Mouse (Mus musculus) stomach, postnatal 0 days (tissue): ENCODE results near the gene Tmem108. TPM values are rescaled to one million over a fixed set of nuclear protein-coding genes. Genes with fewer than 3 reads are reported as not detected.

Experiments used
- ATAC-seq: fragments of 200-750 bp; cut with Nextera tagmentation; 2 replicates; pipeline ENCODE4 v1.8.0; 2017; ENCODE audit not compliant: low FRiP score, low TSS enrichment
- DNase-seq: peaks from one replicate; pipeline ENCODE4 v3.0.0-alpha.2; 2016; ENCODE audit warnings: low spot score
- H3K27ac ChIP-seq: fragments of 300-500 bp; sonication (generic); replicated peaks from 2 replicates; pipeline ENCODE4 v1.5.1; 2014; ENCODE audit warnings: mild to moderate bottlenecking, control low read depth
- H3K27me3 ChIP-seq: fragments of 300-500 bp; sonication (generic); 2 replicates; pipeline ENCODE4 v1.6.1; 2014; ENCODE audit warnings: low read length; ENCODE audit not compliant: control insufficient read depth, insufficient read depth
- H3K36me3 ChIP-seq: fragments of 300-500 bp; sonication (generic); 2 replicates; pipeline ENCODE4 v1.6.1; 2014; ENCODE audit warnings: low read length, mixed read lengths; ENCODE audit not compliant: control insufficient read depth, insufficient read depth
- H3K4me1 ChIP-seq: fragments of 300-500 bp; sonication (generic); replicated peaks from 2 replicates; pipeline ENCODE4 v1.6.1; 2014; ENCODE audit warnings: antibody characterized with exemption; ENCODE audit not compliant: control insufficient read depth, insufficient read depth
- H3K4me2 ChIP-seq: fragments of 300-500 bp; sonication (generic); replicated peaks from 2 replicates; pipeline ENCODE4 v1.6.1; 2014; ENCODE audit warnings: low read depth, mild to moderate bottlenecking, control low read depth, moderate library complexity
- H3K4me3 ChIP-seq: fragments of 300-500 bp; sonication (generic); 2 replicates; pipeline ENCODE4 v1.5.1; 2014; ENCODE audit warnings: low read depth, low read length, control low read depth
- H3K9ac ChIP-seq: fragments of 300-500 bp; sonication (generic); 2 replicates; pipeline ENCODE4 v1.6.1; 2014; ENCODE audit warnings: mild to moderate bottlenecking, low read length, control low read depth, mixed read lengths
- H3K9me3 ChIP-seq: fragments of 300-500 bp; sonication (generic); 2 replicates; pipeline ENCODE4 v1.6.1; 2016; ENCODE audit warnings: low read length; ENCODE audit not compliant: control insufficient read depth
- CTCF ChIP-seq: IDR thresholded peaks from 2 replicates; pipeline ENCODE4 v1.5.1; 2016; ENCODE audit warnings: antibody characterized with exemption, low read depth, mild to moderate bottlenecking, moderate library complexity
- EP300 ChIP-seq: optimal IDR thresholded peaks from 2 replicates; pipeline ENCODE3; 2016; ENCODE audit warnings: antibody characterized with exemption
- WGBS: fragments of 180-500 bp; shearing (Covaris S2); extraction: QIAGEN DNeasy Blood & Tissue Kit; methylation state at CpG from one replicate; pipeline ENCODE4 v1.1.7; 2014; 5-methylcytosine and 5-hydroxymethylcytosine counted together
- polyA plus RNA-seq: library from polyadenylated mRNA; unstranded; fragments of >200 nt; fragmentation: Nextera tagmentation; extraction: Ambion mirVana; gene quantifications from 2 replicates; pipeline ENCODE4 v1.2.1, GENCODE M21; 2015

Tmem108 gene
- polyA plus RNA-seq, 1 experiment from 2014 or later, result 4.2 TPM

DNA sequence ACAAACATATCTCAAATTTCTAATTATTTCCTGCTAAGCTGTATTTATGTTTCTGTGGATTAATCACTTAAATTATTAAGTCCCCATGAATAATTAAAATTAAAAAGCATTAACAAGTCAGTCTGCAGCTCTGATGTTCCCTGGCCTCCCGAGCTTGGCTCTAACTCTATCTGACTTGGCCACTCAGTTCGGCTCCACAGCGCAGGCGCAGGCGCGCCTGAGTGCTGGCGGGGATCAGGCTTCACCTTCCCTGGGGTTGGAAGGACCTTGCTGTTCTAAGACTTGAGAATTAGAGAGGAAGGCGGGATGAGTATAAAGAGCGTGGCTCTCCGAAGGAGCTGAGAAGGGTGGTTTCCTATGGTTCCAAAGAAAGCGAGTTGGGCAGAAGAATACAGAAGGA is 41.6 kb downstream of the Tmem108 start:
- no peak for DNase-seq
- WGBS, result 90% methylated on average over 11 of the region's 11 CpGs
- Histone ChIP-seq H3K36me3 (no peaks in the 10 kb centered on the region), H3K4me2 (no peak overlapping the region), H3K9ac (no peak overlapping the region), H3K4me1 (no peaks in the 10 kb centered on the region), H3K4me3 (no peak overlapping the region), H3K27ac (no peak overlapping the region), H3K9me3 (no peaks in the 10 kb centered on the region), H3K27me3 (no peaks in the 10 kb centered on the region)
- no peak for ATAC-seq
- TF ChIP-seq EP300 (no peak), CTCF (no peak)

DNA sequence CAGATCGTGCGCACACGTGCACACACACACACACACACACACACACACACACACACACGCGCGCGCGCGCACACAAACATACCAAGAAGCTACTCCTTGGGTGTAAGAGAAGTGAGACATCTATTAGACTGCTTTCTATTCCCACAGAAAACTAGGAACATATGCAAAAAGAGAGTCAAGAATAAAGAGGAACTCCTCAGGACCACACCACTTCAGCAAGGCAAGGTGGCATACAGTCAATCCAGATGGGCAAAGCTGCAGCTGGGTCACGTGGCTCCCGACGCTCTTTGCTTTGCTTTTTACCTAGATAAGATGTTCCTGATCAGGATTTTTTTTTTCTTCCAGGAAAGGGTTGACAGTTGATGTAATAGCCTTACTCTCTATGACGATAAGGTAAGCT is 45.6 kb downstream of the Tmem108 start:
- DNase-seq (no peak), ATAC-seq (no peak)
- Histone ChIP-seq H3K9me3 (no peaks in the 10 kb centered on the region), H3K4me1 (no peaks in the 10 kb centered on the region), H3K36me3 (no peaks in the 10 kb centered on the region), H3K4me2 (no peak overlapping the region), H3K4me3 (no peak overlapping the region), H3K9ac (no peak overlapping the region), H3K27me3 (no peaks in the 10 kb centered on the region), H3K27ac (no peak overlapping the region)
- 85% methylated on average over 13 of the region's 13 CpGs for WGBS
- TF ChIP-seq EP300 (no peak), CTCF (no peak)

DNA sequence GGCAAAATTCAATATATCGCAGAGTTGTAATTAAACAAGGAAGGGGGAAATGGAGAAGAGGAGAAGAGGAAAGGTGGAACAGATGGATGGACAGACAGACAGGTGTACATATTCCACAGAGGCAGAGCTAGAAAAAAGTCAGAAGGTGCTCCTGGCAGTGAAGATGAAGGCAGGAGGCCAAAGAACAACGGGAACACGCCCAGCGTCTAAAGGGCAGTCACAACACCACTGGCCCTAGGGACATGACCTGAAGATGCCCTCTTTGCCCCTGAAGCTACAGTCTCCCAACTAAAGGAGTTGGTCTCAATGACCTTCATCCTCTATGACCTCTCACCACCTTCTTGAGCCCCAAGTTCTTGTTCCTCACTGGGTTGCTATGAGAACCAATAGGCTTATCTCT is 46.3 kb downstream of the Tmem108 start:
- H3K9ac ChIP-seq, result no peak overlapping the region
- no peaks in the 10 kb centered on the region for H3K9me3 ChIP-seq
- ATAC-seq (no peak), DNase-seq (no peak)
- H3K27ac ChIP-seq, result no peak overlapping the region
- WGBS, result 92% methylated on average over 4 of the region's 4 CpGs
- no peaks in the 10 kb centered on the region for H3K27me3 ChIP-seq
- no peaks in the 10 kb centered on the region for H3K4me1 ChIP-seq
- no peaks in the 10 kb centered on the region for H3K36me3 ChIP-seq
- H3K4me2 ChIP-seq, result no peak overlapping the region
- H3K4me3 ChIP-seq, result no peak overlapping the region
- no peak for TF ChIP-seq EP300
- no peak for TF ChIP-seq CTCF

DNA sequence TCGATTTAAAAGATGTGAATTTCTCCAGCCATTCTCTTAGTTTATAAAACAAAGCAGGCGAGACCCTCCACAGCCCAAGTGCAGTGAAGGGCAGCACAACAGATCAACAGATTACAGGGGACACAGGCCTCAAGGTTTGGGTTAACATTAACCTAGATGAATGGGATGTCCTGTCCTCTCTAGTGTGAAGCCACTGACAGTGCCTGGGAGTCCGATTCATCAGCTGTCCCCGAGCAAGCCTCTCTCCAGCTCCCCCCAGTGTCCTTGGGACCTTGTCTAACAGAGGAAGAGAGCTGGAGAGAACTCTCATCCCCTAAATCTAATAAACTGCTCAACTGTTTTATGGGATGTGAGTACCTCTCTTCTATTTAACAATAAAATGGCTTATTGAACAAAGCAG is 48.4 kb downstream of the Tmem108 start:
- no peaks in the 10 kb centered on the region for H3K4me1 ChIP-seq
- H3K36me3 ChIP-seq, result no peaks in the 10 kb centered on the region
- no peak overlapping the region for H3K4me2 ChIP-seq
- no peaks in the 10 kb centered on the region for H3K9me3 ChIP-seq
- 68% methylated on average over 4 of the region's 4 CpGs for WGBS
- H3K4me3 ChIP-seq, result no peak overlapping the region
- TF ChIP-seq EP300, result no peak
- no peak for TF ChIP-seq CTCF
- H3K27ac ChIP-seq, result no peak overlapping the region
- ATAC-seq (no peak), DNase-seq (no peak)
- H3K9ac ChIP-seq, result no peak overlapping the region
- no peaks in the 10 kb centered on the region for H3K27me3 ChIP-seq

DNA sequence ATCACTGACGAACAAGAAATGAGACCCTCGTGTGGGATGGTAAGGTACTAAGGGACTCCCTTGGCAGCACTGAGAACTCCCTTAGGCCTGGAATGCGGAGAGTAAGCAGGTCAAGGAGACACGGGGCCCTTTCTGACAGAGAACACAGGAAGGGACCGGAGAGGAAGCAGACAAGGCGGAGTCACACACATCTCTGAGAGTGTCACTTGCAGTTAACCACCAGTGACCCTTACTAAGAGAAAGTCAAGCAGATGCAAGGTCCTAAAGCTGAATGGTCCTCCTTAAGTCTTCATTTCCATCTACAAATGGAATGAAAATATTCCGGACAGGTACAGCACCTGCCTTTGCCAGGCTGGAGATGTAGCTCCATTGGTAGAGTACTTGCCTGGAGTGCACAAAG is 48.9 kb downstream of the Tmem108 start:
- ATAC-seq, result no peak
- WGBS, result 64% methylated on average over 7 of the region's 7 CpGs
- no peaks in the 10 kb centered on the region for H3K9me3 ChIP-seq
- no peak overlapping the region for H3K4me2 ChIP-seq
- no peaks in the 10 kb centered on the region for H3K4me1 ChIP-seq
- TF ChIP-seq EP300, result no peak
- no peak overlapping the region for H3K4me3 ChIP-seq
- no peaks in the 10 kb centered on the region for H3K27me3 ChIP-seq
- no peaks in the 10 kb centered on the region for H3K36me3 ChIP-seq
- H3K9ac ChIP-seq, result no peak overlapping the region
- DNase-seq, result no peak
- H3K27ac ChIP-seq, result no peak overlapping the region

- Histone ChIP-seq H3K4me3 (no peak overlapping the region), H3K27ac (no peak overlapping the region), H3K9ac (no peak overlapping the region), H3K27me3 (no peaks in the 10 kb centered on the region), H3K4me1 (no peaks in the 10 kb centered on the region), H3K9me3 (no peaks in the 10 kb centered on the region), H3K4me2 (no peak overlapping the region), H3K36me3 (no peaks in the 10 kb centered on the region)
- TF ChIP-seq CTCF (no peak), EP300 (no peak)
- DNase-seq (no peak), ATAC-seq (no peak)
- 46% methylated on average over 3 of the region's 3 CpGs for WGBS
Measured at GRCm38 (mm10) chr9:103709694-103710093, 51.9 kb downstream of the Tmem108 start.
